In genomic region chr4:155658961-155659360, GRCm38 (mm10) we compare ENCODE assay signal across 27 mouse cellular contexts. TPM values are rescaled to one million over a fixed set of nuclear protein-coding genes. Genes with fewer than 3 reads are reported as not detected.
DNase-seq lines count a peak whose midpoint lies in the region; ATAC-seq and TF ChIP-seq lines count a peak whose summit lies in the region.
"Had no signal": no experiment of that assay in that cellular context is flagged by ENCODE, and none has a peak within 500 bp of the region (broad histone marks: within the 10 kb centered on the region; RNA-seq: fewer than 3 reads in every experiment).

No protein-coding gene starts in this region.

- H3K27me3 ChIP-seq in limb, embryonic 10.5 days (ENCODE audit: low read depth, poor library complexity, severe bottlenecking): peaks cover 31% of the 10 kb centered on the region
- peaks cover 11% of the 10 kb centered on the region; the same call in 1 of the 2 replicates for H3K27me3 ChIP-seq in hindbrain, postnatal 0 days (ENCODE audit: insufficient read depth, low read length)

- H3K36me3 ChIP-seq in limb, embryonic 10.5 days: peaks cover 44% of the 10 kb centered on the region
- H3K36me3 ChIP-seq in hindbrain, postnatal 0 days (ENCODE audit: insufficient read depth, low read length): peaks cover 16% of the 10 kb centered on the region

- DNase-seq in cerebellum, adult 9-11 months: peak; percentile 34
- DNase-seq in cerebellum, adult 8-10 months: no peak
- DNase-seq in heart, adult 11 months: peak; percentile 92
- no peak for DNase-seq in heart, postnatal 36 days
- DNase-seq in limb, embryonic 10.5 days (ENCODE audit: low spot score): peak; percentile 26
- DNase-seq in hindbrain, postnatal 0 days (ENCODE audit: low spot score): no peak
- DNase-seq: adrenal gland, adult 2 months; adrenal gland, postnatal 10 days; adrenal gland, postnatal 25 days; cerebellum, adult 11 months; cerebellum, adult 9-10 months; cerebellum, postnatal 36 days; embryo, embryonic 11 days had no signal

- H3K9me3 ChIP-seq in limb, embryonic 10.5 days (replicated peaks): no peaks in the 10 kb centered on the region
- no peaks in the 10 kb centered on the region for H3K9me3 ChIP-seq in hindbrain, postnatal 0 days (ENCODE audit: low read length)
- H3K9me3 ChIP-seq: embryonic facial prominence, embryonic 13.5 days; embryonic facial prominence, embryonic 15.5 days; forebrain, embryonic 10.5 days; forebrain, embryonic 12.5 days had no signal

- intact Hi-C loops in heart, postnatal 36 days (cut with DNase I): no loop called here

- TF ChIP-seq CTCF in hindbrain, postnatal 0 days (IDR thresholded peaks at IDR 0.05; ENCODE audit: low read depth): no peak

- H3K4me1 ChIP-seq in limb, embryonic 10.5 days: peaks cover 18% of the 10 kb centered on the region
- H3K4me1 ChIP-seq in hindbrain, postnatal 0 days (ENCODE audit: insufficient read depth, low read length): no peaks in the 10 kb centered on the region; the same call in 1 of the 2 replicates

- H3K9ac ChIP-seq in hindbrain, postnatal 0 days (replicated peaks; ENCODE audit: low read length): no peak overlapping the region
- H3K9ac ChIP-seq: embryonic facial prominence, embryonic 13.5 days; embryonic facial prominence, embryonic 15.5 days; forebrain, embryonic 12.5 days had no signal

- WGBS in limb, embryonic 10.5 days: 95% methylated on average over 10 of the region's 10 CpGs
- 91% methylated on average over 10 of the region's 10 CpGs for WGBS in hindbrain, postnatal 0 days

- no peak overlapping the region for H3K4me2 ChIP-seq in hindbrain, postnatal 0 days (ENCODE audit: low read depth, low read length)
- H3K4me2 ChIP-seq: embryonic facial prominence, embryonic 13.5 days; embryonic facial prominence, embryonic 15.5 days; forebrain, embryonic 12.5 days had no signal

- H3K27ac ChIP-seq in limb, embryonic 10.5 days: no peak overlapping the region; the same call in 1 of the 2 replicates
- no peak overlapping the region for H3K27ac ChIP-seq in hindbrain, postnatal 0 days
- H3K27ac ChIP-seq: embryonic facial prominence, embryonic 13.5 days; embryonic facial prominence, embryonic 15.5 days; forebrain, embryonic 10.5 days; forebrain, embryonic 12.5 days had no signal

- no peak overlapping the region for H3K4me3 ChIP-seq in limb, embryonic 10.5 days
- H3K4me3 ChIP-seq in hindbrain, postnatal 0 days (ENCODE audit: low read length): no peak overlapping the region
- H3K4me3 ChIP-seq: embryonic facial prominence, embryonic 13.5 days; embryonic facial prominence, embryonic 15.5 days; erythroblast, embryonic 14.5 days; forebrain, embryonic 10.5 days; forebrain, embryonic 12.5 days had no signal

- ATAC-seq in hindbrain, postnatal 0 days: no peak
- ATAC-seq: forebrain, embryonic 14.5 days; forebrain, embryonic 16.5 days had no signal

RNA-seq across cellular contexts. Expression of gene Mmp23, which starts 5.8 kb away (rescaled TPM):
- total RNA-seq in heart, postnatal 36 days (2021): 10 to 100 TPM in 1 of 2 experiments, 1 to 10 TPM in 1; 9.3 to 10.5 TPM
- 8.4 and 10.4 TPM in 2 replicates for polyA plus RNA-seq in limb, embryonic 10.5 days (2016; fragmentation: Nextera tagmentation; extraction: Ambion mirVana)
- total RNA-seq in hindbrain, postnatal 0 days (2014; rRNA removed): 6.1 and 13.5 TPM in 2 replicates
- polyA plus RNA-seq in hindbrain, postnatal 0 days (2015; fragmentation: Nextera tagmentation; extraction: Ambion mirVana): 4.2 and 5.7 TPM in 2 replicates
- polyA plus RNA-seq: erythroblast, embryonic 14.5 days had no signal

RNA-seq across cellular contexts. Expression of gene Mib2, which starts 10.0 kb away (rescaled TPM):
- total RNA-seq in heart, postnatal 36 days (2021): 10 to 100 TPM; 25.3 to 29.9 TPM
- polyA plus RNA-seq in limb, embryonic 10.5 days (2016; fragmentation: Nextera tagmentation; extraction: Ambion mirVana): 18.9 and 25.2 TPM in 2 replicates
- total RNA-seq in hindbrain, postnatal 0 days (2014; rRNA removed): 109 and 127 TPM in 2 replicates
- 40.6 and 44.1 TPM in 2 replicates for polyA plus RNA-seq in hindbrain, postnatal 0 days (2015; fragmentation: Nextera tagmentation; extraction: Ambion mirVana)

RNA-seq across cellular contexts. Expression of gene Gm10563, which starts 13.8 kb away (rescaled TPM):
- total RNA-seq in heart, postnatal 36 days (2021): not detected
- polyA plus RNA-seq in limb, embryonic 10.5 days (2016; fragmentation: Nextera tagmentation; extraction: Ambion mirVana): not detected in 2 replicates
- total RNA-seq in hindbrain, postnatal 0 days (2014; rRNA removed): not detected in 2 replicates
- polyA plus RNA-seq in hindbrain, postnatal 0 days (2015; fragmentation: Nextera tagmentation; extraction: Ambion mirVana): not detected in 2 replicates
- total RNA-seq: adrenal gland, adult 2 months; adrenal gland, postnatal 10 days; adrenal gland, postnatal 25 days; adrenal gland, postnatal 4 days; common myeloid progenitor, adult 5-6 weeks; ES-E14; MEL had no signal
- polyA plus RNA-seq: adrenal gland, adult 2 months; brain, embryonic 14.5 days; C2C12; embryonic facial prominence, embryonic 11.5 days; embryonic facial prominence, embryonic 13.5 days; embryonic facial prominence, embryonic 15.5 days; erythroblast, embryonic 14.5 days; forebrain, embryonic 10.5 days; forebrain, embryonic 12.5 days; forebrain, embryonic 14.5 days; forebrain, embryonic 16.5 days had no signal

RNA-seq across cellular contexts. Expression of gene Cdk11b, which starts 34.3 kb away (rescaled TPM):
- total RNA-seq in heart, postnatal 36 days (2021): 10 to 100 TPM; 32.1 to 34.2 TPM
- polyA plus RNA-seq in limb, embryonic 10.5 days (2016; fragmentation: Nextera tagmentation; extraction: Ambion mirVana): 74.1 and 74.8 TPM in 2 replicates
- total RNA-seq in hindbrain, postnatal 0 days (2014; rRNA removed): 16.5 and 21.4 TPM in 2 replicates
- 65.5 and 74.3 TPM in 2 replicates for polyA plus RNA-seq in hindbrain, postnatal 0 days (2015; fragmentation: Nextera tagmentation; extraction: Ambion mirVana)

RNA-seq across cellular contexts. Expression of gene Fndc10, which starts 35.2 kb away (rescaled TPM):
- 1 to 10 TPM; 1.2 to 1.6 TPM for total RNA-seq in heart, postnatal 36 days (2021)
- polyA plus RNA-seq in limb, embryonic 10.5 days (2016; fragmentation: Nextera tagmentation; extraction: Ambion mirVana): 1.5 and 2.6 TPM in 2 replicates
- 50.5 and 52.0 TPM in 2 replicates for total RNA-seq in hindbrain, postnatal 0 days (2014; rRNA removed)
- polyA plus RNA-seq in hindbrain, postnatal 0 days (2015; fragmentation: Nextera tagmentation; extraction: Ambion mirVana): 26.0 and 26.5 TPM in 2 replicates

Comparison
In these comparisons a context has a peak if more than half of its experiments do, and no peak if none do; other contexts are left out.
1. DNase-seq: peak in cerebellum, adult 9-11 months (single experiment), heart, adult 11 months (single experiment) and limb, embryonic 10.5 days (single experiment); none in cerebellum, adult 8-10 months (single experiment), heart, postnatal 36 days (0 of 2) and hindbrain, postnatal 0 days (single experiment).